Mouse (Mus musculus) midbrain, embryonic 15.5 days (tissue): ENCODE data around the gene Phactr3. TPM values are rescaled to one million over a fixed set of nuclear protein-coding genes. Genes with fewer than 3 reads are reported as not detected.

Experiments
- ATAC-seq: fragments of 200-750 bp; cut with Nextera tagmentation; replicated peaks from 2 replicates; pipeline ENCODE4 v1.8.0; 2017; ENCODE audit warnings: moderate TSS enrichment
- H3K27ac ChIP-seq: fragments of 300-500 bp; sonication (generic); 2 replicates; pipeline ENCODE4 v1.5.1; 2015; ENCODE audit warnings: mild to moderate bottlenecking, inconsistent platforms
- H3K27me3 ChIP-seq: fragments of 300-500 bp; sonication (generic); replicated peaks from 2 replicates; pipeline ENCODE4 v1.6.1; 2015; ENCODE audit warnings: inconsistent platforms
- H3K36me3 ChIP-seq: fragments of 300-500 bp; sonication (generic); replicated peaks from 2 replicates; pipeline ENCODE4 v1.6.1; 2015; ENCODE audit warnings: inconsistent platforms
- H3K4me1 ChIP-seq: fragments of 300-500 bp; sonication (generic); 2 replicates; pipeline ENCODE4 v1.6.1; 2015; ENCODE audit warnings: inconsistent platforms
- H3K4me2 ChIP-seq: fragments of 300-500 bp; sonication (generic); 2 replicates; pipeline ENCODE4 v1.6.1; 2015; ENCODE audit warnings: inconsistent platforms, mild to moderate bottlenecking, moderate library complexity
- H3K4me3 ChIP-seq: fragments of 300-500 bp; sonication (generic); 2 replicates; pipeline ENCODE4 v1.5.1; 2015; ENCODE audit warnings: mild to moderate bottlenecking, inconsistent platforms
- H3K9ac ChIP-seq: fragments of 300-500 bp; sonication (generic); 2 replicates; pipeline ENCODE4 v1.6.1; 2015; ENCODE audit warnings: mild to moderate bottlenecking, inconsistent platforms
- H3K9me3 ChIP-seq: fragments of 300-500 bp; sonication (generic); 2 replicates; pipeline ENCODE4 v1.6.1; 2016; ENCODE audit warnings: inconsistent platforms
- WGBS: fragments of 180-500 bp; shearing (Covaris S2); methylation state at CpG from one replicate; pipeline ENCODE4 v1.1.7; 2015; ENCODE audit warnings: mixed read lengths; 5-methylcytosine and 5-hydroxymethylcytosine counted together
- polyA plus RNA-seq: library from polyadenylated mRNA; unstranded; fragments of >200 nt; fragmentation: Nextera tagmentation; extraction: Ambion mirVana; gene quantifications from 2 replicates; pipeline ENCODE4 v1.2.1, GENCODE M21; 2015

Phactr3 gene
- polyA plus RNA-seq, 1 experiment from 2014 or later = 66.3 TPM

- Histone ChIP-seq H3K27me3 (peaks cover 4% of the 10 kb centered on the region; the same call in 1 of the 2 replicates), H3K9ac (no peak overlapping the region), H3K4me3 (no peak overlapping the region), H3K9me3 (no peaks in the 10 kb centered on the region), H3K4me1 (peaks cover 12% of the 10 kb centered on the region), H3K27ac (no peak overlapping the region), H3K4me2 (no peak overlapping the region), H3K36me3 (no peaks in the 10 kb centered on the region)
- ATAC-seq = no peak
- 83% methylated on average over 15 of the region's 15 CpGs for WGBS
Observed at GRCm38 (mm10) chr2:178123466-178123865, 4.7 kb downstream of the Phactr3 start.

DNA sequence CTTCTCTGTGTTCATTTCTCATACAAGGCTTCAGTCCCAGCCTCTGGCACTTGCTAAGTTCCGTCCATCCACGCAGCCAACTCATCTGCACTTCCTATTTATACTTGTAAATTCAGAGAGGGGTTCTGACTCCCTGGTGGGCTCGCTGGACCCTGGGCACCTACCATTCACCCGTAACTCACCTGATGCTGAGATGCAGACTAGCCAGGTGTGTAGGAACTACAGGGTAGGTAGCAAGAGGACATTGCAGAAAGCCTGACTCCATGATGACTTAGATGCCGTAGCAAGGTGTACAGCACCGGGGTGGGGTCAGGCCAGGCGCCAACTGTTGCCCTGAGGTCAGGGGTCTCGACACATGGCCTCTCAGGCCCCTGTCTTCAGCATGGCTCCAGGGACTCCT lies 6.7 kb downstream of the Phactr3 start:
- H3K4me2 ChIP-seq = no peak overlapping the region
- H3K27ac ChIP-seq = no peak overlapping the region
- no peaks in the 10 kb centered on the region for H3K9me3 ChIP-seq
- WGBS = 80% methylated on average over 8 of the region's 8 CpGs
- no peak overlapping the region for H3K4me3 ChIP-seq
- H3K9ac ChIP-seq = no peak overlapping the region
- no peaks in the 10 kb centered on the region for H3K4me1 ChIP-seq
- no peak for ATAC-seq
- no peaks in the 10 kb centered on the region for H3K36me3 ChIP-seq
- H3K27me3 ChIP-seq = no peaks in the 10 kb centered on the region

GRCm38 (mm10) chr2:178126041-178126820 lies 7.5 kb downstream of the Phactr3 start:
- Histone ChIP-seq H3K9ac (no peak overlapping the region), H3K27me3 (no peaks in the 10 kb centered on the region), H3K4me3 (no peak overlapping the region), H3K9me3 (no peaks in the 10 kb centered on the region), H3K4me1 (no peaks in the 10 kb centered on the region), H3K4me2 (no peak overlapping the region), H3K36me3 (no peaks in the 10 kb centered on the region), H3K27ac (no peak overlapping the region)
- ATAC-seq = no peak
- 91% methylated on average over 7 of the region's 7 CpGs for WGBS

DNA sequence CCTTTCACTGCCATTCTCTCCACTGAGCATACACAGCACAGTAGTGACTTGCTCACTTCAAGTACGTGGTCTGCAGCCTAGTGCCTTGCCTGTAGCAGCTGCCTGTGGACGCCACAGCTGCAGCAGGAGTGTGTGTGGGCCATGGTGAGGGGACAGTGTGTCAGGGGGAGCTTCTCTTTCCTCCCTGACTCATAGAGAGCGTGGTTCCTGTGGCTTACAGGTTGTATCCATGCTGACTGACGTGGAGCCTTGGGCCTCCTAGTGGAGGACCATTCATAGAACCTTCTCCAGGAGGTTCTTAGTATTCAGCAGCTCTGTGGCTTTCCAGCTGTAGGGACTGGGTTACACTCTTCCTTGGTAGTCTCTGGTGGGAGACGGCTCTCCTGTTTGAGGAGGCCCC lies 9.8 kb downstream of the Phactr3 start:
- no peak for ATAC-seq
- Histone ChIP-seq H3K4me2 (no peak overlapping the region), H3K9me3 (no peaks in the 10 kb centered on the region), H3K36me3 (no peaks in the 10 kb centered on the region), H3K27me3 (no peaks in the 10 kb centered on the region), H3K4me3 (no peak overlapping the region), H3K27ac (no peak overlapping the region), H3K9ac (no peak overlapping the region), H3K4me1 (no peaks in the 10 kb centered on the region)
- WGBS = 81% methylated on average over 5 of the region's 5 CpGs

DNA sequence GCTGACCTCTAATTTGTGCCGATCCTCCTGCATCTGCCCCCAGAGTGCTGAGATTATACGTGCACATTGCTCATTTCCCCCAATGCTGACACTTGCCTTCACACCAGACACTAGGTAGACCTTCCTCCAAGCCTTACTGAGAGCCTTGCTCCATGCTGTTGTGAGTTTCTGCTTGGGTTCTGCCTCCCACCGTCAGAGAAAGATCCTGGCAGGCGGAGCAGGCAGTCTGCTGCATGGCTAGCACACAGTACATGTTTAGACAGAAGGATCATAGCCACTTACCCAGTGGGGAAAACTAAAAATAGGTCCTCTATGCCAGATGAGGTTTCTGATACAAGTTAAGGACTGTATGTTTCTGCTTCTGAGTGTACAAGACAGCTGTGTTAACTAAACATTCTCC lies 10.4 kb downstream of the Phactr3 start:
- no peak overlapping the region for H3K9ac ChIP-seq
- H3K4me3 ChIP-seq = no peak overlapping the region
- H3K27me3 ChIP-seq = no peaks in the 10 kb centered on the region
- H3K4me1 ChIP-seq = no peaks in the 10 kb centered on the region
- no peak overlapping the region for H3K27ac ChIP-seq
- H3K9me3 ChIP-seq = no peaks in the 10 kb centered on the region
- H3K4me2 ChIP-seq = no peak overlapping the region
- no peak for ATAC-seq
- H3K36me3 ChIP-seq = no peaks in the 10 kb centered on the region
- 80% methylated on average over 4 of the region's 4 CpGs for WGBS

- H3K9ac ChIP-seq = no peak overlapping the region
- no peaks in the 10 kb centered on the region for H3K27me3 ChIP-seq
- no peak overlapping the region for H3K27ac ChIP-seq
- no peak overlapping the region for H3K4me3 ChIP-seq
- H3K4me2 ChIP-seq = no peak overlapping the region
- no peaks in the 10 kb centered on the region for H3K36me3 ChIP-seq
- no peaks in the 10 kb centered on the region for H3K9me3 ChIP-seq
- WGBS = 94% methylated on average over 2 of the region's 2 CpGs
- no peak for ATAC-seq
- H3K4me1 ChIP-seq = no peaks in the 10 kb centered on the region
Observed at GRCm38 (mm10) chr2:178129676-178130075, 10.9 kb downstream of the Phactr3 start.

DNA sequence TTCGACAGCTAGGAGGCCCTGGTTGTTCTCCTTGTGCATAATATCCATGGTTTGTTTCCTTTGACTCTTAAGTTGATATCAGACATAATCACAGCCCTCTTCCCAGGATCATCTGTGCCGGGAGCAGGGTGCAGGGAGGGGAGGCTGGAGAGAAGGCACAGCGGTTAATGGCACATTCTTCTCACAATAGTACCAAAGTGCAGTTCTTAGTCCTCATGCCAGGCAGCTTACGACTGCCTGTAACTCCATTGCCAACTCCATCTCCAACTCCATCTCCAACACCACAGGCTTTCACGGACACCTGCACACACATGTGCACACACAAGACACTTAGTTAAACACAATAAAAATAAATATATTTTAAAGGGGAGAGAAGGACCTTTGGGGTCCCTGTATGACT lies 11.8 kb downstream of the Phactr3 start:
- H3K4me1 ChIP-seq = no peaks in the 10 kb centered on the region
- no peaks in the 10 kb centered on the region for H3K36me3 ChIP-seq
- 85% methylated on average over 5 of the region's 5 CpGs for WGBS
- H3K4me2 ChIP-seq = no peak overlapping the region
- no peak for ATAC-seq
- H3K27ac ChIP-seq = no peak overlapping the region
- H3K27me3 ChIP-seq = no peaks in the 10 kb centered on the region
- H3K4me3 ChIP-seq = no peak overlapping the region
- no peaks in the 10 kb centered on the region for H3K9me3 ChIP-seq
- no peak overlapping the region for H3K9ac ChIP-seq

- no peak for ATAC-seq
- H3K9ac ChIP-seq = no peak overlapping the region
- no peak overlapping the region for H3K4me2 ChIP-seq
- no peak overlapping the region for H3K4me3 ChIP-seq
- H3K27me3 ChIP-seq = no peaks in the 10 kb centered on the region
- no peak overlapping the region for H3K27ac ChIP-seq
- 79% methylated on average over 5 of the region's 5 CpGs for WGBS
- no peaks in the 10 kb centered on the region for H3K4me1 ChIP-seq
- H3K9me3 ChIP-seq = no peaks in the 10 kb centered on the region
- no peaks in the 10 kb centered on the region for H3K36me3 ChIP-seq
Observed at GRCm38 (mm10) chr2:178131011-178131410, 12.2 kb downstream of the Phactr3 start.

- Histone ChIP-seq H3K4me3 (no peak overlapping the region), H3K9ac (no peak overlapping the region), H3K4me1 (no peaks in the 10 kb centered on the region), H3K36me3 (no peaks in the 10 kb centered on the region), H3K27me3 (no peaks in the 10 kb centered on the region), H3K4me2 (no peak overlapping the region), H3K9me3 (no peaks in the 10 kb centered on the region), H3K27ac (no peak overlapping the region)
- no peak for ATAC-seq
- 90% methylated on average over 5 of the region's 5 CpGs for WGBS
Observed at GRCm38 (mm10) chr2:178131606-178132365, 13.0 kb downstream of the Phactr3 start.

- Histone ChIP-seq H3K27me3 (no peaks in the 10 kb centered on the region), H3K4me3 (no peak overlapping the region), H3K9ac (no peak overlapping the region), H3K4me1 (no peaks in the 10 kb centered on the region), H3K36me3 (no peaks in the 10 kb centered on the region), H3K27ac (no peak overlapping the region), H3K9me3 (no peaks in the 10 kb centered on the region), H3K4me2 (no peak overlapping the region)
- ATAC-seq = no peak
- 42% methylated on average over 4 of the region's 4 CpGs for WGBS
Observed at GRCm38 (mm10) chr2:178135713-178136112, 16.9 kb downstream of the Phactr3 start.

DNA sequence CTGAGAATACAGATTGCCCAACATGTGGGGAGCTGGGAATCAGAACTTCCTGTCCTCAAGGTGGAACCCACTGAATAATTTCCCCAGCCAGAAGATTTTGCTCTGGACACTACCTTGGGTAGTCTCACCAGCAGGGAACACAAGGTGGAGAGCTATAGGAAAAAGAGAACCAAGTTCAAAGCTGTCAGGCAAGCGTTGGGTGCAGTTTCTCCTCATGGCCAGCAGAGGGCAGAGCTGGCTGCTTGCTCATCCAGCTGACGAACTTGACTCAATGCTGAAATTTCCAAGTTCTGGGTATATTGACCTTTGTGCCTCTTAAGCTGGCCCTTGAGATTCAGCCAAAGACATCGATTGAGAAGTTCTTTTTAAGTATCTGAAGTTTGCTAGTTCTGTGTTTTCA lies 18.7 kb downstream of the Phactr3 start:
- Histone ChIP-seq H3K4me2 (no peak overlapping the region), H3K27me3 (no peaks in the 10 kb centered on the region), H3K9ac (no peak overlapping the region), H3K27ac (no peak overlapping the region), H3K4me1 (peaks cover 7% of the 10 kb centered on the region; the same call in 1 of the 2 replicates), H3K4me3 (no peak overlapping the region), H3K9me3 (no peaks in the 10 kb centered on the region), H3K36me3 (no peaks in the 10 kb centered on the region)
- 5% methylated on average over 3 of the region's 3 CpGs for whole genome bisulfite sequencing
- ATAC-seq = no peak

GRCm38 (mm10) chr2:178141489-178141922 lies 22.7 kb downstream of the Phactr3 start:
- peak; percentile 84 for ATAC-seq
- peak overlapping the region; percentile 84 for H3K9ac ChIP-seq
- 2% methylated on average over 10 of the region's 10 CpGs for WGBS

More at GRCm38 (mm10) chr2:178141489-178141922, 22.7 kb downstream of the Phactr3 start:
- no peaks in the 10 kb centered on the region for H3K27me3 ChIP-seq
- no peaks in the 10 kb centered on the region for H3K36me3 ChIP-seq
- H3K9me3 ChIP-seq = no peaks in the 10 kb centered on the region
- H3K4me3 ChIP-seq = peak overlapping the region; percentile 74
- H3K27ac ChIP-seq = peak overlapping the region; percentile 87
- peak overlapping the region; percentile 65 for H3K4me2 ChIP-seq
- H3K4me1 ChIP-seq = peaks cover 36% of the 10 kb centered on the region
